Mouse (Mus musculus): Measurements from ENCODE around the gene Gtpbp3. TPM values are rescaled to one million over a fixed set of nuclear protein-coding genes. Genes with fewer than 3 reads are reported as not detected.

The Gtpbp3 gene
- total and polyA plus RNA-seq, 2 experiments from 2014 or later, result 12.1 to 58.5 TPM

- TF ChIP-seq CTCF (IDR thresholded peaks at IDR 0.05; ENCODE audit: low read depth), result no peak
- Histone ChIP-seq H3K36me3 (ENCODE audit: insufficient read depth, low read length) (peaks cover 22% of the 10 kb centered on the region; the same call in 1 of the 2 replicates), H3K4me2 (ENCODE audit: low read depth, low read length) (peak within 1 kb of the TSS; percentile 81), H3K27ac (peak within 1 kb of the TSS; percentile 80), H3K9me3 (ENCODE audit: low read length) (no peaks in the 10 kb centered on the region), H3K4me3 (ENCODE audit: low read length) (peak within 1 kb of the TSS; percentile 73), H3K27me3 (ENCODE audit: insufficient read depth, low read length) (no peaks in the 10 kb centered on the region), H3K4me1 (ENCODE audit: insufficient read depth, low read length) (peaks cover 4% of the 10 kb centered on the region; the same call in 1 of the 2 replicates), H3K9ac (replicated peaks; ENCODE audit: low read length) (peak within 1 kb of the TSS; percentile 73)
- DNase-seq (ENCODE audit: low spot score) (peak; percentile 100), ATAC-seq (peak; percentile 90)
- under 1% methylated on average over 36 of the region's 52 CpGs for WGBS
These were observed 19.0 kb upstream of the Gtpbp3 start, which contains the start of gene Dda1 for GRCm38 (mm10) chr8:71468916-71469315. Gene Dda1, plus strand, starts transcription at chr8:71469199.

DNA sequence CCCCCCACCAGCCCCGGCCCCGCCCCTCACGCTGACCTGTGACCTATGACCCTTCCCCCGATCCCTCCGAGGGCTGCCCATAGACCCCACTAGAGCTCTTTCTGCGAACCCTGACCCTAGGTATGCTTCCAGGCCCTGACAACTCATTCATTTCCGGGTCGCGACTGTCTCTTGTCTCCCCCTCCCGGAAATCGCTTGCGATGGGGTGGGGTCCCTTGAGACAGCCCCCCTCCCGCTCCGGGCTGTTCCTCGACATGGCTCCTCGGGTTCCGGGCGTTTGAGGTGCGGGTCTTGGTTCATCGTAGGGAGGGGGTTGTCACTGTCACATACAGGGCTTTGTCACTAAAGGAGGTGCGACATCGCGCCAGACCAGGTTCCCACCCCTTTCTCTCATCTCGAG is 18.5 kb upstream of the Gtpbp3 start:
- Histone ChIP-seq H3K4me3 (ENCODE audit: low read length) (peak overlapping the region; percentile 73), H3K27me3 (ENCODE audit: insufficient read depth, low read length) (no peaks in the 10 kb centered on the region), H3K9ac (replicated peaks; ENCODE audit: low read length) (peak overlapping the region; percentile 73), H3K36me3 (ENCODE audit: insufficient read depth, low read length) (peaks cover 27% of the 10 kb centered on the region; the same call in 1 of the 2 replicates), H3K4me1 (ENCODE audit: insufficient read depth, low read length) (no peaks in the 10 kb centered on the region), H3K27ac (peak overlapping the region; percentile 80), H3K9me3 (ENCODE audit: low read length) (no peaks in the 10 kb centered on the region), H3K4me2 (ENCODE audit: low read depth, low read length) (peak overlapping the region; percentile 81)
- TF ChIP-seq CTCF (IDR thresholded peaks at IDR 0.05; ENCODE audit: low read depth), result 0 out of 2 replicates have a peak, but pooled peaks have one; percentile 6
- DNase-seq (ENCODE audit: low spot score), result peak; percentile 85
- peak; percentile 41 for ATAC-seq
- WGBS, result 3% methylated on average over 23 of the region's 24 CpGs

GRCm38 (mm10) chr8:71470146-71470912 is 17.6 kb upstream of the Gtpbp3 start:
- no peaks in the 10 kb centered on the region for H3K4me1 ChIP-seq (ENCODE audit: insufficient read depth, low read length)
- peak overlapping the region; percentile 80; the same call in 1 of the 2 replicates for H3K27ac ChIP-seq
- DNase-seq (ENCODE audit: low spot score), result no peak
- ATAC-seq, result no peak
- no peak for TF ChIP-seq CTCF (IDR thresholded peaks at IDR 0.05; ENCODE audit: low read depth)
- H3K27me3 ChIP-seq (ENCODE audit: insufficient read depth, low read length), result no peaks in the 10 kb centered on the region
- 76% methylated on average over 3 of the region's 3 CpGs for WGBS
- peak overlapping the region; percentile 73 for H3K4me3 ChIP-seq (ENCODE audit: low read length)
- peaks cover 34% of the 10 kb centered on the region for H3K36me3 ChIP-seq (ENCODE audit: insufficient read depth, low read length)
- no peaks in the 10 kb centered on the region for H3K9me3 ChIP-seq (ENCODE audit: low read length)
- H3K4me2 ChIP-seq (ENCODE audit: low read depth, low read length), result peak overlapping the region; percentile 81
- H3K9ac ChIP-seq (replicated peaks; ENCODE audit: low read length), result peak overlapping the region; percentile 73

- Histone ChIP-seq H3K9ac (replicated peaks; ENCODE audit: low read length) (no peak overlapping the region), H3K9me3 (ENCODE audit: low read length) (no peaks in the 10 kb centered on the region), H3K4me1 (ENCODE audit: insufficient read depth, low read length) (no peaks in the 10 kb centered on the region), H3K36me3 (ENCODE audit: insufficient read depth, low read length) (peaks cover 34% of the 10 kb centered on the region), H3K27ac (no peak overlapping the region), H3K4me2 (ENCODE audit: low read depth, low read length) (no peak overlapping the region), H3K27me3 (ENCODE audit: insufficient read depth, low read length) (no peaks in the 10 kb centered on the region), H3K4me3 (ENCODE audit: low read length) (no peak overlapping the region)
- ATAC-seq (no peak), DNase-seq (ENCODE audit: low spot score) (no peak)
- WGBS, result 79% methylated on average over 5 of the region's 5 CpGs
- TF ChIP-seq CTCF (IDR thresholded peaks at IDR 0.05; ENCODE audit: low read depth), result no peak
These were observed 17.0 kb upstream of the Gtpbp3 start for GRCm38 (mm10) chr8:71470913-71471255.

DNA sequence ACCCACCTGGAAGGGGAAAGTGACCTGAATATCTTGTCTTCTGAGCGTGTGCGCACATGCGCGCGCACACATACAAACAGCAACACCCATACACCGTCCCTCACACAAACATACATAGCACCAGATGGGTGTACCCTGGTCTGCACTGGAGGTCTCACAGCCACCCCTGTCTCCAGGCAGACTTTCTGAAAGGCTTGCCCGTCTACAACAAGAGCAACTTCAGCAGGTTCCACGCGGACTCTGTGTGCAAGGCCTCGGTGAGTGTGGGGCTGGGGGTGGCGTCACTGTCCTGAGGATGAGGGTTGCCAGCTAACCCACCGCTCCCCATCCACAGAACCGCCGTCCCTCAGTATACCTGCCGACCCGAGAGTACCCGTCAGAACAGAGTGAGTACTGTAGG is 16.0 kb upstream of the Gtpbp3 start:
- Histone ChIP-seq H3K27me3 (ENCODE audit: insufficient read depth, low read length) (no peaks in the 10 kb centered on the region), H3K9ac (replicated peaks; ENCODE audit: low read length) (no peak overlapping the region), H3K36me3 (ENCODE audit: insufficient read depth, low read length) (peaks cover 34% of the 10 kb centered on the region), H3K4me3 (ENCODE audit: low read length) (no peak overlapping the region), H3K27ac (no peak overlapping the region), H3K4me1 (ENCODE audit: insufficient read depth, low read length) (no peaks in the 10 kb centered on the region), H3K4me2 (ENCODE audit: low read depth, low read length) (no peak overlapping the region), H3K9me3 (ENCODE audit: low read length) (no peaks in the 10 kb centered on the region)
- no peak for TF ChIP-seq CTCF (IDR thresholded peaks at IDR 0.05; ENCODE audit: low read depth)
- DNase-seq (ENCODE audit: low spot score) (no peak), ATAC-seq (no peak)
- 94% methylated on average over 17 of the region's 17 CpGs for WGBS

DNA sequence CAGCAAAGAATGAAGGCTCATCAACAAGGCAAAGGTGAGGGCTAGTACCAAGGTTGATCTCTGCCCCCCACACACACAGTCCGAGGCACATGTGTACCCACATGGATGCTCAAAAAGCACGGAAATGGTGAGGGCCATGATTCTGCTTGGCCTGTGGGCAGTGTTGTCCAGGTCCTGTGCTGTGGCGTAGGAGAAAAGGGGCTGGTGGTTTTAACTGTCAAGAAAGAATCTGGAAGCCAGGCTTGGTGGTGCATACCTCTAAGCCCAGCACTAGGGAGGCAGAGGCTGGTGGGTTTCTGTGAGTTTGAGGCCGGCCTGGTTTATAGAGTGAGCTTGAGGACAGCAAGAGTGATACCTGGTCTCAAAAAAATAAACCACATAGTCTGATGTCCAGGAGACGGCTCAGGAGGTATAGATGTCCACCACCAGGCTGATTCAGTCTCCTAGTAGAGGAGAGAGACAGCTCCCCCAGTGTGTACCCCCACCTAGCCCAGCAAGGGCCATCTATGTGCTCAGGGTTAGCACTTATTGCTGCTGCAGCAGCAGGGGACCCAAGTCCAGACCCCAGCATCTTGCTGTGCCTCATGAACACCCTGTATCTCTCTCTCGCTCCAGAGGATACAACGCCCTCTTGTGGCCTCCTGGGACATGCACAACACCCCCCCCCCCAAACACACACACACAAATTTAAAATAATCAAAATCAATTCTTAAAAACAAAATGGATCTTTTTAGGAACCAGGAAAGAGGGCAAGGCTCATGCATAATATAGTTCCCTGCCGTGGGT is 15.1 kb upstream of the Gtpbp3 start:
- ATAC-seq (no peak), DNase-seq (ENCODE audit: low spot score) (no peak)
- Histone ChIP-seq H3K9ac (replicated peaks; ENCODE audit: low read length) (no peak overlapping the region), H3K36me3 (ENCODE audit: insufficient read depth, low read length) (peaks cover 34% of the 10 kb centered on the region), H3K4me2 (ENCODE audit: low read depth, low read length) (no peak overlapping the region), H3K27me3 (ENCODE audit: insufficient read depth, low read length) (no peaks in the 10 kb centered on the region), H3K9me3 (ENCODE audit: low read length) (no peaks in the 10 kb centered on the region), H3K27ac (no peak overlapping the region), H3K4me1 (ENCODE audit: insufficient read depth, low read length) (no peaks in the 10 kb centered on the region), H3K4me3 (ENCODE audit: low read length) (no peak overlapping the region)
- 85% methylated on average over 8 of the region's 8 CpGs for WGBS
- TF ChIP-seq CTCF (IDR thresholded peaks at IDR 0.05; ENCODE audit: low read depth), result peak; percentile 40
